Mouse (Mus musculus) lung, embryonic 15.5 days (tissue): Measurements from ENCODE around the gene Tulp1. TPM values are rescaled to one million over a fixed set of nuclear protein-coding genes. Genes with fewer than 3 reads are reported as not detected.
"Not testable (repeated sequence)": the region's sequence is repeated elsewhere in the genome, so short reads cannot be mapped to it uniquely, and the experiment has no call there.

Experiments used
- ATAC-seq: fragments of 200-750 bp; cut with Nextera tagmentation; 2 replicates; pipeline ENCODE4 v1.8.0; 2017; ENCODE audit warnings: moderate number of reproducible peaks, borderline replicate concordance; ENCODE audit not compliant: low FRiP score, low TSS enrichment; ENCODE audit errors: extremely low read depth
- H3K27ac ChIP-seq: fragments of 300-500 bp; sonication (generic); 2 replicates; pipeline ENCODE4 v1.5.1; 2015; ENCODE audit warnings: moderate library complexity, mild to moderate bottlenecking, inconsistent platforms
- H3K27me3 ChIP-seq: fragments of 300-500 bp; sonication (generic); 2 replicates; pipeline ENCODE4 v1.6.1; 2015; ENCODE audit warnings: inconsistent platforms
- H3K36me3 ChIP-seq: fragments of 300-500 bp; sonication (generic); 2 replicates; pipeline ENCODE4 v1.6.1; 2015; ENCODE audit warnings: inconsistent platforms
- H3K4me1 ChIP-seq: fragments of 300-500 bp; sonication (generic); 2 replicates; pipeline ENCODE4 v1.6.1; 2015; ENCODE audit warnings: inconsistent platforms
- H3K4me2 ChIP-seq: fragments of 300-500 bp; sonication (generic); 2 replicates; pipeline ENCODE4 v1.6.1; 2015; ENCODE audit warnings: inconsistent platforms, mild to moderate bottlenecking, moderate library complexity
- H3K4me3 ChIP-seq: fragments of 300-500 bp; sonication (generic); 2 replicates; pipeline ENCODE4 v1.5.1; 2015; ENCODE audit warnings: mild to moderate bottlenecking, inconsistent platforms
- H3K9ac ChIP-seq: fragments of 300-500 bp; sonication (generic); 2 replicates; pipeline ENCODE4 v1.6.1; 2015; ENCODE audit warnings: inconsistent platforms
- H3K9me3 ChIP-seq: fragments of 300-500 bp; sonication (generic); 2 replicates; pipeline ENCODE4 v1.6.1; 2016; ENCODE audit warnings: inconsistent platforms
- WGBS: fragments of 180-500 bp; shearing (Covaris S2); methylation state at CpG from one replicate; pipeline ENCODE4 v1.1.7; 2015; 5-methylcytosine and 5-hydroxymethylcytosine counted together
- polyA plus RNA-seq: library from polyadenylated mRNA; unstranded; fragments of >200 nt; fragmentation: Nextera tagmentation; extraction: Ambion mirVana; gene quantifications from 2 replicates; pipeline ENCODE4 v1.2.1, GENCODE M21; 2015

The Tulp1 gene
- polyA plus RNA-seq, 1 experiment from 2014 or later: 6.0 TPM

GRCm38 (mm10) chr17:28332113-28332914 lies 32.7 kb downstream of the Tulp1 start:
- peaks cover 54% of the 10 kb centered on the region for H3K4me1 ChIP-seq
- no peak overlapping the region for H3K4me2 ChIP-seq
- H3K9me3 ChIP-seq: no peaks in the 10 kb centered on the region
- peaks cover 54% of the 10 kb centered on the region for H3K36me3 ChIP-seq
- peak overlapping the region; percentile 71 for H3K27ac ChIP-seq
- H3K4me3 ChIP-seq: no peak overlapping the region
- ATAC-seq: no peak
- H3K9ac ChIP-seq: no peak overlapping the region
- WGBS: 46% methylated on average over 13 of the region's 13 CpGs
- H3K27me3 ChIP-seq: no peaks in the 10 kb centered on the region

DNA sequence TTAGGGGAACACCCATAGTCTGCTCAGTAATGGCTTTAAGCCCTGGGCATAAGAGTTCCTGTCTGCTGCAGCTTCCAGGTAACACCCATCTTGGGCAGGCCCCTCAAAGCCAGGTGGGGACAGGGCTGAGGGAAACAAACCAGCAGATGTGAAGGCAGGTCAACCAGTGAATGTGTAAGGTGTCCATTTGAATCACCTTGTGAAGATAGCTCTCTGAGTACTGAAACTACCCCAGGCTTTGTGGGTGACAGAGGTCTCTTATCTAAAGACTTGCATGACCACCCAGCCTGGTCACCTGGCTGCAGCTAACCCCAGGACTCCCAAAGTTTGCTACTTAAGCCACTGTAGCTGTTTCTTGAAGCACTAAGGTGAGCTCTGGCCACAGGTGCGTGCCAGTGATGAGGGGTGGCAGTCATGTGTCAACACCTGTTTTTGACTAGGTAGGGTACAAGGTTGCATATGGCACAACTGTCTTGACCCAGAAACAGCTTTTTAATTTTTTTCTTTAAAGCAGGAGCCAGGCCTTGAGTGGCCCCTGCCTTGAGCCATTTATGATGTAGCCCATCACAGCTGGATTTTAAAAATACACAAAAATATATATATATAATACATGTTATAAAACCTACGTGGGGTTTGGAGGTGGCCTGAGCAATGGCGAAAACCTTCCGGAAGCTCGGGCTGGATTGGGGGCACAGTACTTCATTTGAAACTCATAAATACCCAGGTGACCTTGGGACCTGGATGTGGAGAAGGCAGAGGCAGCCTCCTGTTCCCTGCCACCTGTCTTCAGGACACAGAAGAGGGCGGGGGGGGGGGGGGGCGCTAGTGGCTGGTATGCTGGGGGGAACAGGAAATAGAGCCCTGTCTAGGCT lies 33.5 kb downstream of the Tulp1 start:
- no peak overlapping the region for H3K4me3 ChIP-seq
- H3K27ac ChIP-seq: peak overlapping the region; percentile 71; the same call in 1 of the 2 replicates
- peak overlapping the region; percentile 84; the same call in 1 of the 2 replicates for H3K4me2 ChIP-seq

DNA sequence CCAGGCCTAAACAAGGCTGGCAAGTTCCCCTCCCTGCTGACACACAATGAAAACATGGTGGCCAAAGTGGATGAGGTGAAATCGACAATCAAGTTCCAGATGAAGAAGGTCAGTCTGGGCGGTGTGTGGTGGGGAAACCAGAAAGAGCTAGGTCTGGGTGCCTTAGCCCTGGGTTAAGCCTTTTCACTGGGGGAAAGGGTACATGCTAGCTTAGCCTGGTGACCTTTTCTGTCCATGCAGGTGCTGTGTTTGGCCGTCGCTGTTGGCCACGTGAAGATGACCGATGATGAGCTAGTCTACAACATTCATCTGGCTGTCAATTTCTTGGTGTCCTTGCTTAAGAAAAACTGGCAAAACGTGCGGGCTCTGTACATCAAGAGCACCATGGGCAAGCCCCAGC lies 34.4 kb downstream of the Tulp1 start:
- peak overlapping the region; percentile 84; the same call in 1 of the 2 replicates for H3K4me2 ChIP-seq
- not testable (repeated sequence) for H3K9ac ChIP-seq, H3K9me3 ChIP-seq, ATAC-seq, H3K27me3 ChIP-seq
- WGBS: 32% methylated on average over 8 of the region's 8 CpGs
- H3K36me3 ChIP-seq: peaks cover 46% of the 10 kb centered on the region
- peaks cover 56% of the 10 kb centered on the region for H3K4me1 ChIP-seq
- H3K4me3 ChIP-seq: peak overlapping the region; percentile 95; the same call in 1 of the 2 replicates
- peak overlapping the region; percentile 21; the same call in 1 of the 2 replicates for H3K27ac ChIP-seq

More for the DNA sequence above, 33.5 kb downstream of the Tulp1 start:
- Histone ChIP-seq H3K9me3 (no peaks in the 10 kb centered on the region), H3K9ac (no peak overlapping the region), H3K27me3 (no peaks in the 10 kb centered on the region), H3K36me3 (peaks cover 52% of the 10 kb centered on the region), H3K4me1 (peaks cover 56% of the 10 kb centered on the region)
- ATAC-seq: no peak
- 31% methylated on average over 5 of the region's 7 CpGs for WGBS

DNA sequence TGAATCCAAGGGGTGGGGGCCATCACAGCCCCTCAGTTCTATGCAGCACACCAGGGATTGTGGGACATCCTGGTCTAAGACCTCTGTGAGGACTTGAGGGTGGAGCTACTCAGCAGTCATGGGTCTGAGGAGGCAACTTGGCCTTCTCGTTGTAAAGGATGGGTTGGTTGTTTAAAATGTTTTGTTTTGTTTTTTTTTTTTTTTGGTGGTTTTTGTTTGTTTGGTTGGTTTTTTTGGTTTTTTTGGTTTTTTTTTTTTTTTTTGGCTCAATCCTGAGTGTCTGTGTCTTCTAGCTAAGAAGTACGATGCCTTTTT lies 34.8 kb downstream of the Tulp1 start:
- Histone ChIP-seq H3K4me2 (peak overlapping the region; percentile 84), H3K4me3 (peak overlapping the region; percentile 95), H3K9ac (peak overlapping the region; percentile 100), H3K27ac (peak overlapping the region; percentile 97; the same call in 1 of the 2 replicates), H3K27me3 (no peaks in the 10 kb centered on the region), H3K36me3 (peaks cover 42% of the 10 kb centered on the region), H3K4me1 (peaks cover 56% of the 10 kb centered on the region), H3K9me3 (no peaks in the 10 kb centered on the region)
- 21% methylated on average over 2 of the region's 2 CpGs for WGBS
- ATAC-seq: no peak

- peaks cover 56% of the 10 kb centered on the region for H3K4me1 ChIP-seq
- H3K36me3 ChIP-seq: peaks cover 41% of the 10 kb centered on the region
- no peak for ATAC-seq
- peak overlapping the region; percentile 95 for H3K4me3 ChIP-seq
- H3K27me3 ChIP-seq: no peaks in the 10 kb centered on the region
- H3K9ac ChIP-seq: peak overlapping the region; percentile 100
- H3K27ac ChIP-seq: peak overlapping the region; percentile 97
- 2% methylated on average over 4 of the region's 4 CpGs for WGBS
- H3K4me2 ChIP-seq: peak overlapping the region; percentile 84
- no peaks in the 10 kb centered on the region for H3K9me3 ChIP-seq
These were observed 35.4 kb downstream of the Tulp1 start for GRCm38 (mm10) chr17:28329503-28330231.

DNA sequence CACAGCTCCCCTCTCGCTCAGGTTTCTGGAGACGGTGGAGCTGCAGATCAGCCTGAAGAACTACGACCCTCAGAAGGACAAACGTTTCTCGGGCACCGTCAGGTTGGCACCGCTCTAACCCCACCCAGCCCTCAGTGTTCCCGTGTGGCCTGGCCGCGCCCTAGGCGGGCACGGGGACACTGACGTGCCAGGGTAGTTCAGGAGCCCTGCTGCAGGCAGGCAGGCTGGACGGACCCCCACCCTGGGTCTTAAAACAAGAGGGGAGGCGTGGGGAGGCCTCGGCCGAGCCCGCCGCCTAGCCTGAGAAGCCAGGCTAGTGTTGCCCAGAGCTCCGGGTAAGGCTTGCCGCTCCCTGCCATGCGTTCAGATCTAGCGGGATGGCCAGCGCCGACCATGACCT lies 36.1 kb downstream of the Tulp1 start:
- H3K9ac ChIP-seq: peak overlapping the region; percentile 100
- ATAC-seq: 0 out of 2 replicates have a peak, but pooled peaks have one; percentile 4
- peak overlapping the region; percentile 84 for H3K4me2 ChIP-seq
- peaks cover 52% of the 10 kb centered on the region for H3K4me1 ChIP-seq
- no peaks in the 10 kb centered on the region for H3K9me3 ChIP-seq
- WGBS: under 1% methylated on average over 25 of the region's 25 CpGs
- peaks cover 45% of the 10 kb centered on the region for H3K36me3 ChIP-seq
- no peaks in the 10 kb centered on the region for H3K27me3 ChIP-seq
- H3K27ac ChIP-seq: peak overlapping the region; percentile 97
- peak overlapping the region; percentile 95 for H3K4me3 ChIP-seq

GRCm38 (mm10) chr17:28328366-28328928 lies 36.6 kb downstream of the Tulp1 start, which contains the start of gene Rpl10a:
TSS of gene Rpl10a (plus strand) at chr17:28328471.
- H3K4me2 ChIP-seq: peak within 1 kb of the TSS; percentile 84
- H3K9ac ChIP-seq: peak within 1 kb of the TSS; percentile 100
- peak within 1 kb of the TSS; percentile 97 for H3K27ac ChIP-seq
- ATAC-seq: peak; percentile 85
- peaks cover 47% of the 10 kb centered on the region for H3K36me3 ChIP-seq
- under 1% methylated on average over 66 of the region's 67 CpGs for WGBS
- no peaks in the 10 kb centered on the region for H3K27me3 ChIP-seq
- H3K4me3 ChIP-seq: peak within 1 kb of the TSS; percentile 95
- peaks cover 47% of the 10 kb centered on the region for H3K4me1 ChIP-seq
- no peaks in the 10 kb centered on the region for H3K9me3 ChIP-seq

DNA sequence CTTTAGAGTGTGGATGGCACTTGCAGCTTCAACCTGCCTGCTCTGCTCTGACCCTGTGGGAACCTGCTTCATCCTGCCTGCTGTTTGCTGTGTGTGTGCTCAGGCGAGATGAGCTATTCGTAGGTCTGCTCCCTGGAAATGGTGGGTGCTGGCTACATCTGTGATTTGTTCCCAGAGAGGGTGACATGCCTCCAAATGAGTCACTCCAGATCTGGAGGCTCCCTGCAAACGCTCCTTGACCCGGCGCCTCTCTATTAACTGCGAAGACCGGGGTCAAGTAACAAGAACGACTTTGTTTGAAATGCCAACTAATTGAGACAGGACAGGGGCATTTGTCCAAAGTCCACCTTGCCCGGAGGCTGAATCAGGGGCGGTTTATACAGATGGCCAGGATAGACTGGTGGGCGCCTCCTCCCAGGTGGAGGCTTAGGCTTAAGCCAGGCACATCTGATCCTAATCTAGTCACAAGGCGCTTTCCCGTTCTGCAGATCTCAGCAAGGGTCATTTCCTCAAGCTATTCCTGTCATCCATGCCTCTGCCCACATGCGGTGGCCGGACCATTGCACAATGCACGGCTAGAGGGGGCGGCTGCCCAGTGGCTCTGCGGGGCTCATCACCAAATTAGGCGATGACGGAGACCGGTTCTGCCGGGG lies 37.2 kb downstream of the Tulp1 start:
- peak overlapping the region; percentile 84 for H3K4me2 ChIP-seq
- peaks cover 41% of the 10 kb centered on the region for H3K4me1 ChIP-seq
- peak overlapping the region; percentile 95 for H3K4me3 ChIP-seq
- no peaks in the 10 kb centered on the region for H3K9me3 ChIP-seq
- peak overlapping the region; percentile 100 for H3K9ac ChIP-seq
- ATAC-seq: peak; percentile 64
- H3K36me3 ChIP-seq: peaks cover 41% of the 10 kb centered on the region
- peak overlapping the region; percentile 97 for H3K27ac ChIP-seq
- no peaks in the 10 kb centered on the region for H3K27me3 ChIP-seq
- 9% methylated on average over 22 of the region's 22 CpGs for WGBS

DNA sequence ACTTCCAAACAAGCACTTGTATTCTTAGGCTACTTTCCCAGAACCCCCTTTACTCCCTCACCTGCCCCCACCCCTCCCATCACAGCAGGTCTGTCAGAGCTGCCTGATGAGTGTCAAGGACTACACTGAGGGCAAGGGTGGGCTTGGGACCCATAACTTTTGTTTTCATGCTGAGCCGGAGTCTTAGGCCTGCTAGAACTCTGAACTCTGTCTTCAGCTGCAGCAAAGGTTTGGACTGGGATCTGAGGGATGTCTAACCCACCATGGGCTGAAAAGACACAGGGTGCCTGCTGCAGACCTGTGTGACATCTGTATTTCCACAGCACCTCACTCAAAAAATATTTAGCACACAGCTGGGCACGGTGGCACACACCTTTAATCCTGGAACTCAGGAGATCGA lies 38.1 kb downstream of the Tulp1 start:
- no peak overlapping the region for H3K27ac ChIP-seq
- no peaks in the 10 kb centered on the region for H3K27me3 ChIP-seq
- no peak for ATAC-seq
- peaks cover 41% of the 10 kb centered on the region for H3K36me3 ChIP-seq
- no peaks in the 10 kb centered on the region for H3K9me3 ChIP-seq
- H3K4me2 ChIP-seq: no peak overlapping the region
- H3K9ac ChIP-seq: 0 out of 2 replicates have a peak overlapping the region, but pooled peaks have one; percentile 100
- no peak overlapping the region for H3K4me3 ChIP-seq
- H3K4me1 ChIP-seq: peaks cover 33% of the 10 kb centered on the region
- WGBS: 70% methylated on average over 3 of the region's 3 CpGs

DNA sequence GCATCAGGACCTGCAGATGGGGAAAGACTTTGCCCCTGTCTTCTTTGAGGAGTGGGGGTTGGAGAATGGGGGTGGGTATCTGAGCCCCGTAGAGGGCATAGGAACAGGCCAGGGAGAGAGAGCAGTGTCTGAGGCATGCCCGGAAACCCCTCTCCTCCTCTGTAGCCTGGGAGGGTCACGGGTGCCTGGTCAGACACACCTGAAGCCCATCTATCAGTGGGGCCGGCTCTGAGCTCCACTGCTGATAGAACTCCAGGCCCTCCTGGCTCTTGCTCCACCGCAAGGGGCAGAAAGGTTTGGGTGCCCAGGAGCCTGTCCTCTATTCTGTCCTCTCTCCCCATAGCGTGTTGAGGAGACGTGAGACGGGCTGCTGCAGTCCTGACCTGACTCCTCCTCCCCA lies 39.3 kb downstream of the Tulp1 start:
- Histone ChIP-seq H3K27me3 (no peaks in the 10 kb centered on the region), H3K27ac (no peak overlapping the region), H3K36me3 (peaks cover 34% of the 10 kb centered on the region; the same call in 1 of the 2 replicates), H3K4me3 (no peak overlapping the region), H3K9ac (no peak overlapping the region), H3K4me2 (no peak overlapping the region), H3K9me3 (no peaks in the 10 kb centered on the region), H3K4me1 (peaks cover 23% of the 10 kb centered on the region)
- ATAC-seq: no peak
- 89% methylated on average over 8 of the region's 8 CpGs for WGBS
